Mouse (Mus musculus) testis, adult 2 months (tissue): ENCODE data around the gene Sema3b.

Source experiments
- CTCF ChIP-seq: fragments of 200-500 bp; IDR thresholded peaks from 2 replicates; pipeline ENCODE4 v1.5.1; 2012; ENCODE audit warnings: low read depth, mild to moderate bottlenecking, inconsistent platforms, low read length, moderate library complexity; ENCODE audit not compliant: control insufficient read depth, insufficient read depth, insufficient replicate concordance
- POLR2A ChIP-seq: fragments of 200-500 bp; IDR thresholded peaks from 2 replicates; pipeline ENCODE4 v1.6.1; 2012; ENCODE audit warnings: low read depth, mild to moderate bottlenecking, inconsistent platforms, low read length, moderate library complexity; ENCODE audit not compliant: control insufficient read depth

DNA sequence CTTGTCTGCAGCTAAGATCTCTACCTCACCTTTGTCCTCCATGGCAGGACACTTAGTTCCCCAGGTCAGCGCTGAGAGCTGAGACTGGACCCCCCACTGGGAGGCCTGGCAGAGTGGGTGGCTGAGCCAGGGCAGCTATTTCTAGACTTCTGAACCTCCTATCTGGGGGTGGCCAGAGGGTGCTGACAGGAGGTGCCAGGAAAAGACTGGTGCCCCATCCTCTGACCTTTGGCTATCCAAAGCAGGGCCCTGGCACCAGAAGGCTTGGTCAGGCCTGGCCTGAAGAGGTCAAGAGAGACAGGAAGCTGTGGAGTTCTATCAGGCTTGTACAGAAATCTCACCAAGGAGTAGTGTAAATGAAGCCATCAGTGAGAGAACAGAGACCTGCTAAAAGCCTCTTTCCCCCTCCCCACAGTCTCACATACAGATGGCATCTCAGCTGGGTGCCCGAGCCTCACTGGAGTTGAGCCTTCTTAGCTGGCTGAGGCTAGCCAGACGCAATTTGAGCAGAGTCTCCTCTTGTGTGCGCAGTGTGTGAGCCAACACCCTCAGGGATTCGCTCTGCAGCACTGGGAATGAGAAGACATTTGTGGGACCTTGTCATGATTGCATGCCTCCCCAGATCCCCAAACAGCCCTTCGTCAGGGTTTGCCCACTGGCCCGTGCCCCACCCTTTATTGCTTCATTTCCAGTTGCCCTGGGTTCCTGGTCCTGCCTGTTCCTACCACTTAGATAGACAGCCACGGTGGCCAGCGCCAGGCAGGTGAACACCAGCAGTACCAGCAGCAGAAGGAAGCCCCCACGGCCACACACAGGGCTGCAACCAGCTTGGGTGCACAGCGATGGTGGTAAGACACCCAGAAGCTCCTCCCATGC lies 15.7 kb downstream of the Sema3b start:
- TF ChIP-seq POLR2A (no peak), CTCF (no peak)
